ENCODE assay signal across 23 mouse cellular contexts in genomic region chr9:57296277-57296676, GRCm38 (mm10). TPM values are rescaled to one million over a fixed set of nuclear protein-coding genes. Genes with fewer than 3 reads are reported as not detected.
DNase-seq lines count a peak whose midpoint lies in the region; ATAC-seq and TF ChIP-seq lines count a peak whose summit lies in the region.
"Had no signal": no experiment of that assay in that cellular context is flagged by ENCODE, and none has a peak within 500 bp of the region (broad histone marks: within the 10 kb centered on the region; RNA-seq: fewer than 3 reads in every experiment).

No protein-coding gene starts in this region.

- H3K9me3 ChIP-seq in lung, postnatal 0 days (ENCODE audit: low read length): no peaks in the 10 kb centered on the region
- no peaks in the 10 kb centered on the region for H3K9me3 ChIP-seq in liver, postnatal 0 days (ENCODE audit: low read length)
- no peaks in the 10 kb centered on the region for H3K9me3 ChIP-seq in kidney, embryonic 14.5 days (ENCODE audit: control insufficient read depth, low read length)
- H3K9me3 ChIP-seq: forebrain, embryonic 13.5 days; hindbrain, embryonic 13.5 days; limb, embryonic 10.5 days; lung, embryonic 15.5 days had no signal

- TF ChIP-seq CTCF in lung, postnatal 0 days (IDR thresholded peaks at IDR 0.05): no peak
- no peak for TF ChIP-seq CTCF in liver, postnatal 0 days (IDR thresholded peaks at IDR 0.05; ENCODE audit: low read depth)

- WGBS in lung, postnatal 0 days: 61% methylated on average over 8 of the region's 8 CpGs
- 66% methylated on average over 8 of the region's 8 CpGs for WGBS in liver, postnatal 0 days (ENCODE audit: insufficient replicate concordance)
- WGBS in kidney, embryonic 14.5 days: 75% methylated on average over 8 of the region's 8 CpGs

- H3K27ac ChIP-seq in lung, postnatal 0 days (ENCODE audit: low read length): no peak overlapping the region
- H3K27ac ChIP-seq in liver, postnatal 0 days (ENCODE audit: low read depth): peak overlapping the region; percentile 56
- no peak overlapping the region for H3K27ac ChIP-seq in kidney, embryonic 14.5 days (ENCODE audit: low read depth, low read length)
- H3K27ac ChIP-seq: forebrain, embryonic 13.5 days; hindbrain, embryonic 13.5 days; kidney, embryonic 15.5 days; limb, embryonic 10.5 days; lung, embryonic 15.5 days; stomach, postnatal 0 days had no signal

- H3K36me3 ChIP-seq in lung, postnatal 0 days (ENCODE audit: insufficient read depth, low read length): no peaks in the 10 kb centered on the region
- no peaks in the 10 kb centered on the region for H3K36me3 ChIP-seq in liver, postnatal 0 days (replicated peaks; ENCODE audit: insufficient read depth, low read length)
- H3K36me3 ChIP-seq in kidney, embryonic 14.5 days (ENCODE audit: control insufficient read depth, insufficient read depth, low read length): no peaks in the 10 kb centered on the region
- H3K36me3 ChIP-seq: hindbrain, embryonic 13.5 days; kidney, embryonic 15.5 days; limb, embryonic 10.5 days; lung, embryonic 15.5 days had no signal

- no peak overlapping the region for H3K9ac ChIP-seq in lung, postnatal 0 days (replicated peaks; ENCODE audit: low read depth)
- no peak overlapping the region for H3K9ac ChIP-seq in liver, postnatal 0 days (replicated peaks)
- no peak overlapping the region for H3K9ac ChIP-seq in kidney, embryonic 14.5 days (ENCODE audit: low read depth, low read length)
- H3K9ac ChIP-seq: forebrain, embryonic 13.5 days; hindbrain, embryonic 13.5 days; kidney, embryonic 15.5 days; lung, embryonic 15.5 days had no signal

- no peaks in the 10 kb centered on the region for H3K27me3 ChIP-seq in lung, postnatal 0 days (replicated peaks; ENCODE audit: insufficient read depth, low read length)
- no peaks in the 10 kb centered on the region for H3K27me3 ChIP-seq in liver, postnatal 0 days (ENCODE audit: insufficient read depth, low read length)
- H3K27me3 ChIP-seq in kidney, embryonic 14.5 days (ENCODE audit: control insufficient read depth, insufficient read depth, low read length): no peaks in the 10 kb centered on the region
- H3K27me3 ChIP-seq: forebrain, embryonic 13.5 days; hindbrain, embryonic 13.5 days; kidney, embryonic 15.5 days; lung, embryonic 15.5 days had no signal

- no peak overlapping the region for H3K4me2 ChIP-seq in lung, postnatal 0 days (replicated peaks; ENCODE audit: low read depth, low read length)
- no peak overlapping the region for H3K4me2 ChIP-seq in liver, postnatal 0 days (ENCODE audit: low read depth, low read length)
- no peak overlapping the region for H3K4me2 ChIP-seq in kidney, embryonic 14.5 days (replicated peaks; ENCODE audit: low read depth, low read length)
- H3K4me2 ChIP-seq: forebrain, embryonic 13.5 days; hindbrain, embryonic 13.5 days; kidney, embryonic 15.5 days; lung, embryonic 15.5 days had no signal

- no peak for TF ChIP-seq EP300 in lung, postnatal 0 days (IDR thresholded peaks at IDR 0.05)
- no peak for TF ChIP-seq EP300 in liver, postnatal 0 days (IDR thresholded peaks at IDR 0.05; ENCODE audit: low read depth)

- no peak overlapping the region for H3K4me3 ChIP-seq in lung, postnatal 0 days (ENCODE audit: low read depth, low read length)
- no peak overlapping the region for H3K4me3 ChIP-seq in liver, postnatal 0 days (ENCODE audit: low read depth, low read length)
- no peak overlapping the region for H3K4me3 ChIP-seq in kidney, embryonic 14.5 days (ENCODE audit: low read length)
- H3K4me3 ChIP-seq: forebrain, embryonic 13.5 days; hindbrain, embryonic 13.5 days; kidney, embryonic 15.5 days; limb, embryonic 10.5 days; lung, embryonic 15.5 days had no signal

- H3K4me1 ChIP-seq in lung, postnatal 0 days (ENCODE audit: insufficient read depth, low read depth, low read length): no peaks in the 10 kb centered on the region
- peaks cover 49% of the 10 kb centered on the region for H3K4me1 ChIP-seq in liver, postnatal 0 days (ENCODE audit: insufficient read depth)
- H3K4me1 ChIP-seq in kidney, embryonic 14.5 days (ENCODE audit: control insufficient read depth, insufficient read depth, low read length): peaks cover 8% of the 10 kb centered on the region
- H3K4me1 ChIP-seq: forebrain, embryonic 13.5 days; hindbrain, embryonic 13.5 days; lung, embryonic 15.5 days had no signal

- peak; percentile 52 for ATAC-seq in lung, postnatal 0 days
- no peak for ATAC-seq in liver, postnatal 0 days
- ATAC-seq in kidney, embryonic 14.5 days (ENCODE audit: low FRiP score, low TSS enrichment): no peak
- ATAC-seq: forebrain, embryonic 13.5 days; midbrain, embryonic 16.5 days had no signal

- peak; percentile 16 for DNase-seq in embryo, embryonic 9.5 days (ENCODE audit: extremely low spot score)
- no peak for DNase-seq in embryo, embryonic 10 days (ENCODE audit: low spot score)
- peak; percentile 67 for DNase-seq in lung, postnatal 0 days (ENCODE audit: low spot score)
- no peak for DNase-seq in lung, postnatal 36 days
- DNase-seq in gonadal fat pad, adult 2 months (ENCODE audit: low read depth): peak; percentile 65
- DNase-seq in liver, postnatal 0 days: no peak
- no peak for DNase-seq in urinary bladder, postnatal 4 days (ENCODE audit: low spot score in 2 of 2)
- DNase-seq: adrenal gland, adult 8-10 months; cerebellum, adult 11-12 months; cerebellum, postnatal 14 days; gastrocnemius, postnatal 25 days; heart, postnatal 14 days; retina, postnatal 1 day had no signal

RNA-seq across cellular contexts. Expression of gene 1700017B05Rik, which starts 33.9 kb away (rescaled TPM):
- 15.6 TPM in 2 replicates for polyA plus RNA-seq in lung, postnatal 0 days (2015; fragmentation: Nextera tagmentation; extraction: Ambion mirVana)
- 8.2 and 16.4 TPM in 2 replicates for polyA plus RNA-seq in gonadal fat pad, adult 2 months (2012; rRNA removed)
- 10.1 and 10.4 TPM in 2 replicates for polyA plus RNA-seq in liver, postnatal 0 days (2015; fragmentation: Nextera tagmentation; extraction: Ambion mirVana)
- 21.5 and 27.8 TPM in 2 replicates for polyA plus RNA-seq in kidney, embryonic 14.5 days (2014; fragmentation: Nextera tagmentation; extraction: Ambion mirVana)

RNA-seq across cellular contexts. Expression of gene Trcg1, which starts 59.9 kb away (rescaled TPM):
- not detected in 2 replicates for polyA plus RNA-seq in lung, postnatal 0 days (2015; fragmentation: Nextera tagmentation; extraction: Ambion mirVana)
- not detected in 2 replicates for polyA plus RNA-seq in gonadal fat pad, adult 2 months (2012; rRNA removed)
- not detected in 2 replicates for polyA plus RNA-seq in liver, postnatal 0 days (2015; fragmentation: Nextera tagmentation; extraction: Ambion mirVana)
- not detected in 2 replicates for polyA plus RNA-seq in kidney, embryonic 14.5 days (2014; fragmentation: Nextera tagmentation; extraction: Ambion mirVana)
- polyA plus RNA-seq: embryonic facial prominence, embryonic 11.5 days; forebrain, embryonic 13.5 days; hindbrain, embryonic 13.5 days; intestine, embryonic 14.5 days; kidney, embryonic 15.5 days; limb, embryonic 10.5 days; lung, embryonic 15.5 days; midbrain, embryonic 16.5 days; stomach, postnatal 0 days had no signal

Comparison
In these comparisons a context has a peak if more than half of its experiments do, and no peak if none do; other contexts are left out.
1. DNase-seq: peak in embryo, embryonic 9.5 days (single experiment), lung, postnatal 0 days (single experiment) and gonadal fat pad, adult 2 months (single experiment); none in embryo, embryonic 10 days (single experiment), lung, postnatal 36 days (single experiment), liver, postnatal 0 days (single experiment) and urinary bladder, postnatal 4 days (0 of 2).